Mouse (Mus musculus): Measurements from ENCODE around the gene Morc2a.

- TF ChIP-seq POLR2A (IDR thresholded peaks at IDR 0.05; ENCODE audit: insufficient read depth, low read depth, low read length) (no peak), CTCF (IDR thresholded peaks at IDR 0.05; ENCODE audit: insufficient read depth, low read depth, low read length) (no peak)
Measured at GRCm38 (mm10) chr11:3738778-3739177, 89.8 kb downstream of the Morc2a start.

Data from olfactory bulb, adult 2 months (tissue).